Mouse (Mus musculus): ENCODE data around the gene Zfand4.

Gene Zfand4

GRCm38 (mm10) chr6:116378892-116379291 is 114.9 kb downstream of the Zfand4 start:
- no peak for DNase-seq
